Mouse (Mus musculus) thymus, adult 2 months (tissue): ENCODE results near the gene Lztfl1. TPM values are rescaled to one million over a fixed set of nuclear protein-coding genes. Genes with fewer than 3 reads are reported as not detected.

ENCODE experiments used
- DNase-seq: peaks from one replicate; pipeline ENCODE4 v3.0.0; 2021
- H3K27ac ChIP-seq: fragments of 200-500 bp; 2 replicates; pipeline ENCODE4 v1.5.1; 2012; ENCODE audit warnings: low read length, control low read depth; ENCODE audit not compliant: control insufficient read depth, insufficient read depth
- H3K27me3 ChIP-seq: fragments of 200-500 bp; 2 replicates; pipeline ENCODE4 v1.6.1; 2012; ENCODE audit warnings: mild to moderate bottlenecking, low read length, moderate library complexity, mixed read lengths; ENCODE audit not compliant: control insufficient read depth, insufficient read depth
- H3K36me3 ChIP-seq: fragments of 200-500 bp; 2 replicates; pipeline ENCODE4 v1.6.1; 2012; ENCODE audit warnings: mild to moderate bottlenecking, low read length, moderate library complexity; ENCODE audit not compliant: control insufficient read depth, insufficient read depth
- H3K4me1 ChIP-seq: fragments of 200-500 bp; replicated peaks from 2 replicates; pipeline ENCODE4 v1.6.1; 2012; ENCODE audit warnings: low read length; ENCODE audit not compliant: control insufficient read depth, insufficient read depth
- H3K4me3 ChIP-seq: fragments of 200-500 bp; 2 replicates; pipeline ENCODE4 v1.5.1; 2012; ENCODE audit warnings: mild to moderate bottlenecking, low read length, control low read depth, moderate library complexity; ENCODE audit not compliant: control insufficient read depth, insufficient read depth
- CTCF ChIP-seq: fragments of 200-500 bp; IDR thresholded peaks from 2 replicates; pipeline ENCODE4 v1.5.1; 2012; ENCODE audit warnings: mild to moderate bottlenecking, control low read depth, low read length, moderate library complexity, borderline replicate concordance; ENCODE audit not compliant: control insufficient read depth, poor library complexity, insufficient read depth; ENCODE audit errors: extremely low read depth
- POLR2A ChIP-seq: fragments of 200-500 bp; IDR thresholded peaks from 2 replicates; pipeline ENCODE4 v1.6.1; 2012; ENCODE audit warnings: mild to moderate bottlenecking, low read length, control low read depth, moderate library complexity; ENCODE audit not compliant: control insufficient read depth, poor library complexity, insufficient read depth; ENCODE audit errors: extremely low read depth
- WGBS: fragments of 180-500 bp; shearing (Covaris S2); methylation state at CpG from one replicate; pipeline ENCODE4 v1.1.7; 2018; 5-methylcytosine and 5-hydroxymethylcytosine counted together
- polyA plus RNA-seq: library from polyadenylated mRNA; depleted of rRNA; stranded (reverse); fragments of >200 nt; gene quantifications from 2 replicates; pipeline ENCODE4 v1.2.3, GENCODE M21; 2012; rRNA removed

The Lztfl1 gene
- polyA plus RNA-seq, 1 experiment = 12.1 TPM

DNA sequence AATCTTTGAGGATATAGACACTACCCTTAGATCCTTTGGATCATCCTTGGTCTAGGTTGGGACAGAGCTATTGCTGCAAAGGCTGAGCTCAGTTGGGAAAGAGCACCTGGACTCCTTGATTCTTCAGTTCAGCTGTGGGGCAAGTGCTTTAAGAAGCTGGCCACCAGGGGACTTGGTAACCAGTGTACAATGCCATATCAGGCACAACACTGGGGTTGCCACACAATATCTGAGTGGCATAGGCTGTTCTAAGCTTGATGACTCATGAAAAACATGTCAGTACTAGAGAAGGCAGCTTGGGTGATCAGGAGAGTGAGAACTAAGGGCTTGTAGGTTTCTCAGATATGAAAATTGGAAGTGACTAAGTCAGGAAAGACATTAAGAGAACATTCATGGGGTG, 58.5 kb downstream of the Lztfl1 start:
- peaks cover 6% of the 10 kb centered on the region for H3K4me1 ChIP-seq
- no peaks in the 10 kb centered on the region for H3K36me3 ChIP-seq
- TF ChIP-seq POLR2A = no peak
- TF ChIP-seq CTCF = no peak
- DNase-seq = no peak
- no peak overlapping the region for H3K4me3 ChIP-seq
- H3K27ac ChIP-seq = no peak overlapping the region
- no peaks in the 10 kb centered on the region for H3K27me3 ChIP-seq

DNA sequence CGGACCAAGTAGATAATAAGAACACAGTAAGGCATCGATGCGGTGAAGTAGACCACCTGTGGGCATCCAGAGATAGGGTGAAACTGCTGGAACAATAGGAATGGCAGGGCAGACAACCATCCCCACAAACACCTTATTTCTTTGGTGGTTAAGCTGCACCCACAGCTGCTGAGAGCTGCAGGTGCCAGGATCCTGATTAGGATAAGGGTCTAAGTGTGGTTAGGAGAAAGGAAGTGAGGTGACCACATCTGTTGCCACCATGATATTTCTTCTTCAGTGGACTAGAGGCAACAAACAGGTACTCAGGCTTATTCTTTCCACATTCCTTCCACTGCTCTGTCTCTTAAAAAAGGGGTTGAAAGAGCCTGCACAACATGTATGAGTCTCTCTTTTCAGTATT, 60.0 kb downstream of the Lztfl1 start:
- 8% methylated on average over 3 of the region's 3 CpGs for WGBS
- no peaks in the 10 kb centered on the region for H3K36me3 ChIP-seq
- peak; percentile 11 for DNase-seq
- H3K4me1 ChIP-seq = peaks cover 6% of the 10 kb centered on the region
- H3K27me3 ChIP-seq = no peaks in the 10 kb centered on the region
- H3K27ac ChIP-seq = no peak overlapping the region
- H3K4me3 ChIP-seq = no peak overlapping the region
- TF ChIP-seq CTCF (no peak), POLR2A (no peak)

DNA sequence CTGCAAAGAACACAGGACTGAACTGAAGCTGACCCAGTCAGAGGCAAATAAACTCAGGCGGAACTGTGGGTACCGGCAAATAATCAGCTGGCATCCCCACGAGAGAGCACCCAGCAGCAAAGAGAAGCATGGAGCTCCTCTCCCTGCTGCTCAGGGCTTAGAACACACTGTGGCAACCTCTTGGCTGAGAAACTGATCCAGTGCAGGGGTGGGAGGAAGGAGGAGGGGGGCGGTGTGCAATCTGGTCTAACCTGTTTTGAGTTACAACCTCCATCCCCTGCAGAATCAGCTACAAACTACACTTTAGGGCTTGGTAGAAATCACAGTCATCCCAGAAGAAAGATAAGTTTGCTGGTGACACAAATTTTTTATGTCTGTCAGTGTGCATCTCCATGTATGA, 66.1 kb downstream of the Lztfl1 start:
- no peak for DNase-seq
- H3K4me1 ChIP-seq = no peaks in the 10 kb centered on the region
- H3K4me3 ChIP-seq = no peak overlapping the region
- H3K27ac ChIP-seq = no peak overlapping the region
- TF ChIP-seq POLR2A (no peak), CTCF (no peak)
- H3K36me3 ChIP-seq = no peaks in the 10 kb centered on the region
- WGBS = 92% methylated on average over 4 of the region's 4 CpGs
- H3K27me3 ChIP-seq = no peaks in the 10 kb centered on the region

DNA sequence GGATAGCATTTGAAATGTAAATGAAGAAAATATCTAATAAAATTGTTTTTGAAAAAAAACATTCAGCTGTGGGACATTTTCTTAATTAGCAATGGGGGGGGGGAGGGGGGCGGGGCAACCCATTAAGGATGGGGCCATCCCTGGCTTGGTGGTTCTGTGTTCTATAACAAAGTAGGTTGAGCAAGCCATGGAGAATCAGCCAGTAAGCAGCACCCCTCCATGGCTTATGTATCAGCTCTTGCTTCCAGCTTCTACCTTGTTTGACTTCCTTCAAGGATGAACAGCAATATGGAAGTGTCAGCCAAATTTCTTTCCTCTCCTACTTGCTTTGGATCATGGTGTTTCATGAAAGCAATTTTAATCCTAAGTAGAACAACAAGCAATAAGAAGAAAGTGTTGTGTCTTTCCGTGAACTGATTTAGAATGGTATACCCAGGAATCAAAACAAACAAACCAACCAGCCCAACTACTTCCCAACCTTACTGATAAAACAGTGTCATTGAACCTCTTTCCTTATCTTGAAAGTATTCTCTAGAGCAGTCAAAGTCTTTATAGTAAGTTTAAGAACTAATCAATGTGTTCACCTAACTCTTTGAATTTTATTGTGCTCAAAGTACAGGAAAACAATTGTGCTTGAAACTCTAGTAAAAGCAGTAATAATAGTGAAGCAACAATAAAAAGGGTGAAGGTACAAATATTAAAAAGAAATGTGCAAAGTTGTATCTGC, 67.5 kb downstream of the Lztfl1 start:
- no peaks in the 10 kb centered on the region for H3K4me1 ChIP-seq
- no peak overlapping the region for H3K4me3 ChIP-seq
- TF ChIP-seq CTCF (no peak), POLR2A (no peak)
- no peak overlapping the region for H3K27ac ChIP-seq
- no peaks in the 10 kb centered on the region for H3K27me3 ChIP-seq
- no peaks in the 10 kb centered on the region for H3K36me3 ChIP-seq
- no peak for DNase-seq
- 100% methylated on average over 2 of the region's 2 CpGs for WGBS

Other genes starting within 250 kb of the Lztfl1 start
- gene Limd1, start 239.0 kb downstream of the Lztfl1 start, polyA plus RNA-seq = 56.4 and 59.1 TPM in 2 replicates
- gene Sacm1l, start 187.9 kb downstream of the Lztfl1 start, polyA plus RNA-seq = 8.1 and 8.6 TPM in 2 replicates
- gene Slc6a20b, start 85.1 kb downstream of the Lztfl1 start, polyA plus RNA-seq = 0.13 and 0.22 TPM in 2 replicates
- gene Ccr9, start 39.3 kb downstream of the Lztfl1 start, polyA plus RNA-seq = 500 and 608 TPM in 2 replicates
- 7.5 and 8.1 TPM in 2 replicates for gene Slc6a20a, start 38.8 kb downstream of the Lztfl1 start, polyA plus RNA-seq
- gene Cxcr6, start 88.8 kb upstream of the Lztfl1 start, polyA plus RNA-seq = 4.3 and 4.6 TPM in 2 replicates
- 11.6 and 13.0 TPM in 2 replicates for gene Fyco1, start 134.2 kb upstream of the Lztfl1 start, polyA plus RNA-seq
- gene Xcr1, start 144.3 kb upstream of the Lztfl1 start, polyA plus RNA-seq = 4.3 and 7.0 TPM in 2 replicates